Mouse (Mus musculus): ENCODE results near the gene Gm28043. TPM values are rescaled to one million over a fixed set of nuclear protein-coding genes. Genes with fewer than 3 reads are reported as not detected.

The Gm28043 gene
- polyA plus RNA-seq, 1 experiment from 2014 or later = 1.1 TPM

DNA sequence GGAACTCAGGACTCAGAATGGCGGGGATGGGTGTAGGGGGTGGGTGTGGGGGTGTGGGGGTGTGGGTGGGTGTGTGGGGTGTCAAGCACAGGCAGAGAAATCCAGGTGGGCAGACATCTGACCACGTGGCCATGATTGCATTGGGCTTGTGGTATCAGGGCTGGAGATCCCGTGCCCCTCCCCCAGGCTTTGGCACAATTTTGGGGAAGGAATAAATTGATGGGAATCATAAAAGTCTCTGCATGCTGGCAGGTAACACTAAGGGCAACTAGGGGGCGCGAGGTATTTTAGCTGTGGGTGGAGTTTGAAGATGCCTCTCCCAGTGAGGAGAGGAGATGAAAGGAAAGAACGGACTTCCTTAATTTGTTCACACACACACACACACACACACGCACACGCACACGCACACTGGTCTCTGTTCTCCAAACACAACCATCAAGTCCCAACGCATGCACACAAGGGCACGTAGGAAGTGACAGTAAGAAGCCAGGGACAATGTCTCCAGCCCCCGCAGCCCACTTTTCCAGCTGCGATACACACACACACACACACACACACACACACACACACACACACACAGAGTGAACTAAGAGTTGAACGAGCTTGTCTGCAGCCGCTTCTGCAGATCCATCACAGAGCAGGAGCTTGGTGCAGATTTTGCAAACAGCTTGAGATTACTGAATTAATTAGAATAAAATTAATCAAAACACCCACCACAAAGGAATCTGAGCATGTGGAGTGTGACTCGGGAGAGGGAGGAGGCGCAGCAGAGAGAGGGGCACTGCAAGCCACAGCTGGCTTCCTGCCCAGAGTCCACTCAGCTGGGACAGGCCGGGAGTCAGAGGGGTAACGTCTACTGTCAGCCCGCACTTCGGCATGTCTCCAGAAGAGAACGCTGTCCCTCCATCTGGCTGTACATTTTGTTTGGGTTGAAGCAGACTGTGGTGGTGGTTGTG is 123.5 kb downstream of the Gm28043 start:
- ATAC-seq (ENCODE audit: low FRiP score, low TSS enrichment) (no peak; the same call in 1 of the 2 replicates), DNase-seq (ENCODE audit: low spot score) (peak; percentile 37)
- no peaks in the 10 kb centered on the region for H3K36me3 ChIP-seq (ENCODE audit: control insufficient read depth, insufficient read depth, low read length)

DNA sequence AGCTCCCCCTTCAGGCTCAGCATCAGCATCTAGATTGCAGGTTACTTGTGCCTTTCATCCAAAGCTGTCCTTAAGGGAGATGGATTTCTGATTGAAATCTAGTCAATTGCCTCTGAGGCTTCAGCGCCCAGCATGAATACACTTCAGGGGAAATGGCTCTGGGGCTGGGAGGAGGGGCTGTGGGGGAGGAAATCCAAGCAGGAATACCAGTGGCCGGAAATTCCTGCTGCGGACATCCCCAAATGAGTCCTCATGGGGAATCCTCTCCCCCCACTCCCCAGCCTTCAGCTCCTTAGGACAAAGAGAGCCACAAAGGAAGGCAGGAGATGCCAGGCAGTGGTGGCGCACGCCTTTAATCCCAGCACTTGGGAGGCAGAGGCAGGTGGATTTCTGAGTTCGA is 132.8 kb downstream of the Gm28043 start:
- H3K27ac ChIP-seq (replicated peaks) = no peak overlapping the region
- no peak overlapping the region for H3K9ac ChIP-seq (ENCODE audit: low read length)
- DNase-seq (ENCODE audit: low spot score) = no peak
- H3K9me3 ChIP-seq (ENCODE audit: control insufficient read depth, low read length) = no peaks in the 10 kb centered on the region
- H3K4me1 ChIP-seq (replicated peaks; ENCODE audit: control insufficient read depth, insufficient read depth) = no peaks in the 10 kb centered on the region
- H3K4me3 ChIP-seq (ENCODE audit: low read depth, low read length) = no peak overlapping the region
- WGBS = 60% methylated on average over 5 of the region's 6 CpGs
- TF ChIP-seq CTCF (IDR thresholded peaks at IDR 0.05; ENCODE audit: low read depth) (no peak), EP300 (optimal IDR thresholded peaks at IDR 0.05) (no peak)
- no peak for ATAC-seq (ENCODE audit: low FRiP score, low TSS enrichment)
- H3K27me3 ChIP-seq (ENCODE audit: control insufficient read depth, insufficient read depth, low read length) = no peaks in the 10 kb centered on the region
- no peaks in the 10 kb centered on the region for H3K36me3 ChIP-seq (ENCODE audit: control insufficient read depth, insufficient read depth, low read length)
- H3K4me2 ChIP-seq (replicated peaks; ENCODE audit: low read depth) = no peak overlapping the region

More for the DNA sequence above, 123.5 kb downstream of the Gm28043 start:
- H3K4me1 ChIP-seq (replicated peaks; ENCODE audit: control insufficient read depth, insufficient read depth) = no peaks in the 10 kb centered on the region
- no peak overlapping the region for H3K27ac ChIP-seq (replicated peaks)
- no peaks in the 10 kb centered on the region for H3K9me3 ChIP-seq (ENCODE audit: control insufficient read depth, low read length)
- WGBS = 23% methylated on average over 22 of the region's 22 CpGs
- H3K9ac ChIP-seq (ENCODE audit: low read length) = no peak overlapping the region
- H3K27me3 ChIP-seq (ENCODE audit: control insufficient read depth, insufficient read depth, low read length) = no peaks in the 10 kb centered on the region
- H3K4me3 ChIP-seq (ENCODE audit: low read depth, low read length) = no peak overlapping the region
- H3K4me2 ChIP-seq (replicated peaks; ENCODE audit: low read depth) = 0 out of 2 replicates have a peak overlapping the region, but pooled peaks have one; percentile 23
- TF ChIP-seq CTCF (IDR thresholded peaks at IDR 0.05; ENCODE audit: low read depth) (peak; percentile 61), EP300 (optimal IDR thresholded peaks at IDR 0.05) (no peak)

Small RNA genes lying within 50 kb of the gene (microRNA-seq; reads per million reads assigned to microRNA genes)
- not detected for gene Mir7667

Other genes with a start within 250 kb of the Gm28043 start
- 28.6 and 32.8 TPM in 2 replicates for gene Pim1, start 124.1 kb upstream of the Gm28043 start, polyA plus RNA-seq (2015; fragmentation: Nextera tagmentation; extraction: Ambion mirVana)
- not detected in 2 replicates for gene Gm17657, start 65.2 kb upstream of the Gm28043 start, polyA plus RNA-seq (2015; fragmentation: Nextera tagmentation; extraction: Ambion mirVana)
- gene Tbc1d22b, start 65.1 kb upstream of the Gm28043 start, polyA plus RNA-seq (2015; fragmentation: Nextera tagmentation; extraction: Ambion mirVana) = 6.9 and 7.8 TPM in 2 replicates
- gene Tmem217, start 62.5 kb upstream of the Gm28043 start, polyA plus RNA-seq (2015; fragmentation: Nextera tagmentation; extraction: Ambion mirVana) = 0.22 and 0.42 TPM in 2 replicates
- 32.6 and 34.4 TPM in 2 replicates for gene Rnf8, start 86 bp upstream of the Gm28043 start, polyA plus RNA-seq (2015; fragmentation: Nextera tagmentation; extraction: Ambion mirVana)
- gene Cmtr1, start 45.7 kb downstream of the Gm28043 start, polyA plus RNA-seq (2015; fragmentation: Nextera tagmentation; extraction: Ambion mirVana) = 48.7 and 56.4 TPM in 2 replicates
- 7.6 and 8.6 TPM in 2 replicates for gene Ccdc167, start 102.2 kb downstream of the Gm28043 start, polyA plus RNA-seq (2015; fragmentation: Nextera tagmentation; extraction: Ambion mirVana)

Measured in stomach, postnatal 0 days (tissue).